Mouse (Mus musculus) right cerebral cortex, postnatal 10 days (tissue): ENCODE measurements around the gene Gnmt.

Source experiments
- DNase-seq, 2 experiments: peaks; one replicate each; pipeline ENCODE4 v3.0.0; 2021; ENCODE audit warnings: low spot score in 2 of 2

The Gnmt gene

DNA sequence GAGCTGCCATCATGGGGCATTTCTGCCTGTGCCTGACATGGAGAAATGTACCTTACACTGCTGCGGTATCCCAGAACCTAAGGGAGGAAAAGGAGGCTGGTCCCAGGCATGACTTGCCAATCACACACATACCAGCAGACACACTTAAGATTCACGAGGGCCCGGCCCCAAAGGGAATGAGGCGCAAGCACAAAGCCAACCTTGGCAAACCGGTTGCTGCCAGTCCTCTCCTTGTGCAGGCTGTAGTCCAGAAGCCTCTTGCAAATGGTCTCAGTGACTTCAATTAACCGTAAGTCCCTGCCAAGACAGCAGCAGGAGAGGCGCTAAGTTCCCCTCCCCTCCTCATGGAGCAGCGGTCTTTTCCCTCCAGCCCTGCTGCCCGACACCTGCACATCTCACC is 14.0 kb upstream of the Gnmt start:
- no peak for DNase-seq

GRCm38 (mm10) chr17:46741305-46741704 is 12.3 kb upstream of the Gnmt start:
- no peak for DNase-seq

DNA sequence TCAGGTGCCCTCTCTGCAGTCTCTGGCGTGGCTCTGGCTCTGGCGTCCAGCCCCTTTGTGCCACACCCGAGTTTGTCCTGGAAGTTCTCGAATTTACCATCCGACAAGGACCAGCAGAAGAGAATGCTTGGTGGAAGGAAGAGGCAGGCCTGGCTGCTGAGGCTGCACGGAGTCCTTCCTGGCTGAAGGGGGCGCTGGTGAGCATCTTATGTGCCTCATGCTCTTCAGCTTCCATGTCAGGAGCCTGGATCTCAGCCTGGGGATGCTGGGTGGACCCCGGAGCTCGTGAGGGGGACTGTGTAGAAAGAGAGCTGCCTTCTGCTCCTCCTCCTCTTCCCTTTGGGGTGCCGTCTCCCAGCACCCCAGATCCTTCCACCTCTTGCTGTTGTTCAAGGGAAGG is 7.2 kb upstream of the Gnmt start:
- no peak for DNase-seq

- DNase-seq: no peak
Measured at GRCm38 (mm10) chr17:46735287-46735686, 6.3 kb upstream of the Gnmt start.

DNA sequence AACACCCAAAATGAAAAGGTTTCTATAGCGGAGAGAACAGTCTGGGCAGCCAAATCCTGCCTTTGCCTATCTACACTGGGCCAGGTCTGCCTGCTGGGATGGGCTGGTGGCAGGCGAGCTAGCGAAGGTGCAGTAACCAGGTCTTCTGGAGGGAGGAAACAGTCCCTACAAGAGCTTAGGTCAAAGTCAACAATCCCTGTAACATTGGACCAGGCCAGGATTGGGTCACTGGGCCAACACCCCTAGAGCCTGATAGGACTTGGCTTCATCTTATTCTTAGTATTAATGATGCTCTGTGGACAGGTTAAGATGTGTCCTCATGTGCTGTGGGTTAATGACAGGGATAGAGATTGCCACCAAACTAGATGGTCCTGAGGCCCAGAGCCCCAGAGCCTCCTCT is 5.1 kb upstream of the Gnmt start:
- no peak for DNase-seq

GRCm38 (mm10) chr17:46728496-46728895 is 472 bp downstream of the Gnmt start:
- DNase-seq: no peak

- no peak for DNase-seq
Measured at GRCm38 (mm10) chr17:46728021-46728420, 947 bp downstream of the Gnmt start.

- no peak for DNase-seq
Measured at GRCm38 (mm10) chr17:46727271-46727670, 1.7 kb downstream of the Gnmt start.

DNA sequence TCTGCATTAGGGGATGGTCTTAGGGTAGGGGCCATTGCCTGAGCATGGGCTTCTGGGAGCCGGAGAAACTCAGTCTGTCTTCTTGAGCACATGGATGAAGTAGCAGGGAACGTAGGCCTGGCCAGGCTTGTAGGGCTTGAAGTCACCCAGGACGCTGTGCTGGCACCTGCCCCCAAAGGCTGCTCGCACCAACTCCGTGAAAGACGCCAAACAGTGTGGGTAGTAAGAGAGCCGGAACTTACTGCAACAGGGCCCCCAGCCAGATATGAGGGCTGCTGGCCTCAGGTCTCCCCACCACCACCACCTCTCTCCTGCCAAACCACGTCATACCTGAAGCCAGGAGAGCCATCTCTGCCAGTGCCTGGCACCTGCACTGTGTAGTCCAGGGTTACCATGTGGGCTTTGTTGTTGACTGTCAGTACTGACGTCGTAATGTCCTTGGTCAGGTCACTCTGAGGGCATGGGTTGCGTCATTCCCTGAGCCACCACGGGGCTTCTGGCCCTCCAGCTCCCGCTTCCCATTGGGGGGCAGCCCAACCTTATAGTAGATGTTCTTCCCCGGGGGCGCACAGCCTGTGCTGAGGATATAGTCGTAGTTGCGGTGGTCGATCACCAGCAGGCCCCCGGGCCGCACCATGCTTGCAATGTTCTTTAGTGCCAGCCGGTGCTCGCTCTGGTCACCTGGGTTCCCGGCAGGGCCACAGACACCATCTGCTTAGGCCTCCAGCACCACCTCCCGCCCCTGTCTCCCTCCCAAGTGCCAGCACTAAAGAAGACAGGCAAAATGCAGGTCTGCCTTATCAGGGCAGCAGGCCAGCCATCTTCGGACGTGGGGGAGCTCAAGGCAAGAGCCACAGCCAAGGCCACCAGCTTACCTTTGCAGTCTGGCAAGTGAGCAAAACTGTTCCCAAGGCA is 3.0 kb downstream of the Gnmt start:
- no peak for DNase-seq

DNA sequence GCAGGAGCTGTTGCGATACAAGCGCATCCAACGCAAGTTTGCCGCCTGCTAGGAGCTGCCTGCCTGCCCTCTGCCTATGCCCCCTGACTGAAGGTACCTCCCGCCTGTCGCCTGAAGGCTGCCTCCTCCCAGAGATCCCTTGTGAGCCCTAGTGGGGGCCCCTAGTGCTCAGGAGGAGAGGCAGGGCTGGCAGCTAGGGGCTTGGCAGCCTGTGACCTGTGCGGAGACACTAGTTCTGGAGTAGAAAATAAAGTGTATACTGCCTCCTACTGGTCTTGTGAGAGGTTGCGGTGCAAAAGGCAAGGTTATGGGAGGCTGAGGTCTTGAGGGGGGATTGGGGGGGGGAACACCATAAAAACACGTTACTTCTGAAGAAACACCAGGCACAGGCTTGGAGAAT is 3.7 kb downstream of the Gnmt start:
- no peak for DNase-seq

- no peak for DNase-seq
Measured at GRCm38 (mm10) chr17:46724477-46725084, 4.4 kb downstream of the Gnmt start.

DNA sequence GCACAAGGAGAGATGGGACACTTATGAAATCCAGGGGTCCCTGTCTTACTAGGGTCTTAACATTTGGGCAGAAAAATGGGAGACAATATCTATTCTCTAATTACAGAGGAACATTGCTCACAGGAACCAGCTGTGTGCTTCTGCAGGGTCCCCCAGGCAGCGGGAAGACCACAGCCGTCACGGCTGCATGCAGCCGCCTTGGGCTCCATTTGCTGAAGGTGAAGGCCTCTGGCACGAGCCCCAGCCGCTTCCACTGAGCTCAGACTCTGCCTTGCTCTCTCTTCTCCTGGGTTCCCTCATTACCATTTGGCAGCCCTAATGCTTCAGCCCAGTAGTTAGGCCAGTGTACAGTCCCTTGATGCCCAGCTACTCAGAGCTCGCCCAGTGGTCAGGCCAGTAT is 7.9 kb downstream of the Gnmt start:
- DNase-seq: no peak

DNA sequence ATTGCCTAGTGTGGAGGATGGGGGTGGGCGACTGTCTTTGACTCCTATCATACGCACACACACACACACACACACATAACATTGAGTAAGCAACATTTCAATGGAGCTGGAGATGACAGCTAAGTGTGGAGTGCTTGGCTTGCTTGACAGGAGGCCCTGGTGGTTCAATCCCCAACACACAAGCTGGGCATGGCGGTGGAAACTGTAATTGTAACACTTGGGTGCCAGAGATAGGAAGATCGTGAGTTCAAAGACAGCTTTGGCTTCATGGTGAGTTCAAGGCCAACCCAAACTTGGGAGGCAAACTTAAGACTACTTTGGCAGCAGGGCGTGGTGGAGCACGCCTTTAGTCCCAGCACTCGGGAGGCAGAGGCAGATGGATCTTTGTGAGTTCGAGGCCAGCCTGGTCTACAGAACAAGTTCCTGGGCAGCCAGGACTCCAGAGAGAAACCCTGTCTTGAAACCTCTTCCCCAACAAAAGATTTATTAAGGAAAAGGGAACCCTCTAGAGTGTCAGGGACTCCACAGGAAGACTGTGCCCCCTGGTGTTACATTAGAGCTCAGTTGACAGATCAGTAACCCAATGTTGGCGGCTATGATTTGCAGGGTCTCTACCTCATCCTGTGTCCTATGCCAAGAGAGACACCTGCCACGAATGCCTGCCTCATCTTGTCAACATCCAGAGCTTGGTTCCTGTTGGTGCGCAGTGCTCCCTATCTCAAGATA is 14.0 kb downstream of the Gnmt start:
- no peak for DNase-seq

DNA sequence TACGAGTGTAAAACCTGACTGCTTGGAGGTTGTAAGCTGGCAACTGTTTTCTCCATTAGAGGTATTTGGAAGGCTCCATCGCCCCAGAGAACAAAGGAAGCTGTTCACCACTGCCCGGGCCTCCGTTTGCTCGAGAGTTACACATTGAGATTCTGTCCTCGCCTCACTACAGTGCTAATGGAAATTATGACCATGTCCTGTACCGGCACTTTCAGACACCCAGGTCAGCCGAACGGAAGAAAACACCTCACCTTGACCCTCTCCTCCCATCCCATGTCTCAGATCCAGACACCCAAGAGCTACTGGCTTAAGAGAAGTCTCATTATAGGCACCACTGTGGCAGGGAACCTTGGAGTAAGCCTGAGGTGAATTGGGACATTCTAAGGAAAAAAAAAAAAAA is 15.1 kb downstream of the Gnmt start:
- DNase-seq: no peak

DNA sequence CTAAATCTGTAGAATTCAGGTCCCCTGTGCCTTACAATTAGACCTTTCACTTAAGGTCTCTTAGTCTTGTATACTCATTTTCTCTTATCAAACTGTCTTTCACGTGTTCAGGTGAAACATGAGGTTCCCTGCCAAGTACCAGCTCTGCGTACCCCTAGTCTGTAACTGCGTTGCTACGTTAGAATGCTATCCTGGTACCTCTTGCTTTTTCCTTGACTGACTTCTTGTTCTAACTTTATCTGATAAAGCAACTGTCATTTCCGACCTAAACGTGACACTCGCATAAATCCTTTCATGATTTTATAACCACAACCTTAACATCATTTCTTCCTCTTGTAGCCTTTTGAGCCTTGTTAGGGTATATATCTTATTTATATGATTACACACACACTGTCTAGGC is 16.5 kb downstream of the Gnmt start:
- DNase-seq: no peak

DNA sequence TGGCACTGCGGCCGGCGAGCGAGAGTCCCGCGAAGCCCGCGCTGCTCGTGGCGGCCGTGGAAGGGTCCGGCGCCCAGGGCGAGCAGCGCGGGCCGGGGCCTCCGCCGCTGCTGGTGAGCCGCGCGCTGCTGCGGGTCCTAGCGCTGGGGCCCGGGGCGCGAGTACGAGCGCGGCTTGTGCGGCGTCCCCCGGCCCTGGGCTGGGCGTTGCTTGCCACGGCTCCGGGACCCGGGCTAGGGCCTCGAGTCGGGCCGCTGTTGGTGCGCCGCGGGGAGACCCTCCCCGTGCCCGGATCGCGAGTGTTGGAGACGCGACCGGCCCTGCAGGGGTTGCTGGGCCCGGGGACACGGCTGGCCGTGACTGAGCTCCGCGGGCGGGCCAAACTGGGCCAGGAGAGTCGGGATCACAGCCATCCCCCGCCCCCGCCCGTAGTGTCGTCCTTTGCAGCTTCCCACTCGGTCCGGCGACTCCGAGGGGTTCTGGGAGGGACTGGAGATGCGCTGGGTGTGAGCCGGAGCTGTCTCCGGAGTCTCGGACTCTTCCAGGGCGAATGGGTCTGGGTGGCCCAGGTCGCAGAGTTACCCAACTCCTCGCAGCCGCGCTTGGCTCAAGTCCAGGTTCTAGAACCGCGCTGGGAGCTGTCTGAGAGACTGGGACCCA is 17.2 kb downstream of the Gnmt start:
- peak; percentile 63 to 65 for DNase-seq

DNA sequence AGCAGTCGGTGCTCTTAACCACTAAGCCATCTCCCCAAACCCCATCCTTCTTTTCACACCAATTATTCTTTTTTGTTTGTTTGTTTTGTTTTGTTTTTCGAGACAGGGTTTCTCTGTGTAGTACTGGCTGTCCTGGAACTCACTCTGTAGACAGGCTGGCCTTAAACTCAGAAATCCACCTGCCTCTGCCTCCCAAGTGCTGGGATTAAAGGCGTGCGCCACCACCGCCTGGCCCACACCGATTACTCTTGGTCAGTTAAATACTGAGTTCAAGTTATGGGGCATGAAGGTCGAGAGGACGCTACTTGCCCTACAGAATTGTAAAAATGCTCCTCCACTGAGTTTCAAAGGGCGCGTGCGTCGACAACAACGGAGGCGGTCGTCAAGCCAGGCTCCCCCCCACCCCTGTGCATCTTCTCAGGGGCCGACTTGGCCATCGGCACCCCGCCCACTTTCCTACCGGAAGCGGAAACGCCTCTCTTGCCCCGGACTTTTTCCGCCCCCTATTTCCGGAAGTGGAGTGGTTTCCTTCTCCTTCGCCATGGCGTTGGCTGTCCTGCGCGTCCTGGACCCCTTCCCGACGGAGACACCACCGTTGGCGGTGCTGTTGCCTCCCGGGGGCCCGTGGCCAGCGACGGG is 17.9 kb downstream of the Gnmt start, which contains the start of gene Pex6:
Gene Pex6, plus strand, starts transcription at position 505 of the 639 bp plus-strand sequence.
- peak; percentile 96 for DNase-seq

- no peak for DNase-seq
Measured at GRCm38 (mm10) chr17:46706375-46707089, 22.4 kb downstream of the Gnmt start.

DNA sequence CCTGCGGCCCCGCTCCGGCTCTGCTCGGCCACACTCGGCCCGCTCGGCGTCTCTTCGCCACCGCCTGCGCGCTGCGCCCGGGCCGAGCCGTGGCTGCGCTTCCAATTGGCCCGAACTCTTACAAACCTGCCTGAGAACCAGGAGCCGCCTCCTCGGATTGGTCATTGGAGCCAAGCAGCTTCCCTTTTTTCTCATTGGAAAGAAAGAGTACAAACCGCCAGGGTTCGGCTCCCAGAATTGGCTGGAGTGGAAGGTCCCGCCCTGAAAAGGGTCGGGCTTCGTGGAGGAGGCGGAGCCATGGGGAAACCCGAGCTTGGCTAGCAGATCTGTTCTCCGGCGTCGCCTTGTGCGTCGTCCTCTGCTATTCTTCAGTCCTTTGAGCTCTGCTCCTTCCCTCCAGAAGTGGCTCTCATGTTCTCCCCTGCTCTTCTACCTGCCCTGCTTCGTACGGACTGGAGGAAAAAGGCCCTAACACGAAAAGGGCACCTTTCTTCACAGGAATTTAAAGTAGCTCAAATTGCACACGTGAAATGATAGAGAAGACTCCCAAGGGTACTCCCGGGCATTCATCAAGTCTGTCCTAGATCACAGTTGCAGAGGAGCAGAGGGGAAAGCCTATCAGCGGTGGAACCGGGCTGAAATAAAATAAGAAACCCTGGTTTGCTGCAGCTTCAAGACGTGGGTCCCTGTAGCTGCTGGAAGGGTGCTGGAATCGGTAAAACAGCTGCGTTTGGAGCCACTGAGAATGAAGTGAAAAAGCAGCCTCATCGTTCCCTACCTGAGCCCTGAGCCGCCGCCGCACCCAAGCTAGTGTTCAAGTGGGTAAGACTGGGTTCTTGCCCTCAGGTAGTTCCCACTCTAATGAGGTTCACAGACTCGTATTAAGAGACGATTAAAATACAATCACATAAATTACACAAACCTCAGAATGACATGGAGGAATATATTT is 23.8 kb downstream of the Gnmt start, which contains the start of gene Ppp2r5d:
Gene Ppp2r5d, minus strand, starts transcription at position 225 of the 949 bp plus-strand sequence.
- peak; percentile 98 to 99 for DNase-seq
